Mouse (Mus musculus) heart, adult 8-10 months (tissue): ENCODE results near the gene Ahdc1. TPM values are rescaled to one million over a fixed set of nuclear protein-coding genes. Genes with fewer than 3 reads are reported as not detected.
A peak's percentile ranks its signal among the peaks of the same experiment; 100 is the strongest.
"Not testable (repeated sequence)": the region's sequence is repeated elsewhere in the genome, so short reads cannot be mapped to it uniquely, and the experiment has no call there.

Experiments used
- DNase-seq: peaks from one replicate; pipeline ENCODE4 v3.0.0; 2022; ENCODE audit warnings: low spot score
- total RNA-seq, 4 experiments: library from RNA; stranded (reverse); gene quantifications; 2 replicates each; pipeline ENCODE4 v1.2.4; 2022

The Ahdc1 gene
- total RNA-seq, 4 experiments from 2014 or later = 37.5 to 52.5 (median 45.0) TPM

GRCm38 (mm10) chr4:133094936-133095733 is 84.1 kb downstream of the Ahdc1 start:
- DNase-seq = no peak

- not testable (repeated sequence) for DNase-seq
Observed at GRCm38 (mm10) chr4:133095734-133096065, 84.6 kb downstream of the Ahdc1 start.

GRCm38 (mm10) chr4:133096671-133097070 is 85.6 kb downstream of the Ahdc1 start:
- DNase-seq = not testable (repeated sequence)

GRCm38 (mm10) chr4:133101751-133102150 is 90.7 kb downstream of the Ahdc1 start:
- no peak for DNase-seq

GRCm38 (mm10) chr4:133103525-133104193 is 92.6 kb downstream of the Ahdc1 start:
- no peak for DNase-seq

GRCm38 (mm10) chr4:133104194-133104569 is 93.1 kb downstream of the Ahdc1 start:
- no peak for DNase-seq

- DNase-seq = no peak
Observed at GRCm38 (mm10) chr4:133106691-133107090, 95.6 kb downstream of the Ahdc1 start.

GRCm38 (mm10) chr4:133107788-133108281 is 96.8 kb downstream of the Ahdc1 start:
- DNase-seq = peak; percentile 71

GRCm38 (mm10) chr4:133108481-133109334 is 97.6 kb downstream of the Ahdc1 start:
- peak; percentile 79 for DNase-seq

GRCm38 (mm10) chr4:133109335-133109801 is 98.3 kb downstream of the Ahdc1 start:
- DNase-seq = no peak

- DNase-seq = no peak
Observed at GRCm38 (mm10) chr4:133112175-133112838, 101.2 kb downstream of the Ahdc1 start.

GRCm38 (mm10) chr4:133113351-133113882 is 102.4 kb downstream of the Ahdc1 start:
- no peak for DNase-seq

GRCm38 (mm10) chr4:133114762-133115161 is 103.7 kb downstream of the Ahdc1 start:
- DNase-seq = no peak

GRCm38 (mm10) chr4:133115721-133116429 is 104.8 kb downstream of the Ahdc1 start:
- no peak for DNase-seq

GRCm38 (mm10) chr4:133116756-133117470 is 105.9 kb downstream of the Ahdc1 start:
- DNase-seq = no peak

GRCm38 (mm10) chr4:133117556-133118411 is 106.7 kb downstream of the Ahdc1 start:
- peak; percentile 89 for DNase-seq

GRCm38 (mm10) chr4:133118775-133119375 is 107.8 kb downstream of the Ahdc1 start:
- no peak for DNase-seq

- DNase-seq = no peak
Observed at GRCm38 (mm10) chr4:133119579-133119978, 108.5 kb downstream of the Ahdc1 start.
